Mouse (Mus musculus): ENCODE measurements around the gene Selenbp2.
"Not testable (repeated sequence)": the region's sequence is repeated elsewhere in the genome, so short reads cannot be mapped to it uniquely, and the experiment has no call there.

The Selenbp2 gene

DNA sequence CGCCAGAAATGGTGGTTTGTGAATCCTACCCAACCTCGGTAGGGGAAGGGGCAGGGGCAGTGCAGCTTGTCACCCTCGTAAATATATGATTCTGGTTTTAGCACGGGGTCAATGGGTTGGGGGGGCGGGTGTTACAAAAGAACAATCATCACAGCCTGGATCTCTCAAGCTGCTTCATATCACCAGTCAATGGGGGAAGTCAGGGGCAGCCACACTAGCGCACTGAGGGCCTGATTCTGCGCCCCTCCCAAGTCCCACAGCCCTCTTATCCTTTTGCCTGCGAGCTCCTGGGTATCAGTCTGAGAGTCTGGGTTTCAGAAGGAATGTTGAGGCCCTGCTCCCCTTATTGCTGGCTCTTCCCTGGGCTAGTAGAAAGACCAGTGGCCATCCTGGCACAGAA, 518 bp downstream of the Selenbp2 start:
- not testable (repeated sequence) for DNase-seq

GRCm38 (mm10) chr3:94695591-94695990, 2.2 kb downstream of the Selenbp2 start:
- DNase-seq = not testable (repeated sequence)

- DNase-seq = not testable (repeated sequence)
Observed at GRCm38 (mm10) chr3:94696257-94696656, 2.9 kb downstream of the Selenbp2 start.

- not testable (repeated sequence) for DNase-seq
Observed at GRCm38 (mm10) chr3:94702163-94702810, 8.9 kb downstream of the Selenbp2 start.

DNA sequence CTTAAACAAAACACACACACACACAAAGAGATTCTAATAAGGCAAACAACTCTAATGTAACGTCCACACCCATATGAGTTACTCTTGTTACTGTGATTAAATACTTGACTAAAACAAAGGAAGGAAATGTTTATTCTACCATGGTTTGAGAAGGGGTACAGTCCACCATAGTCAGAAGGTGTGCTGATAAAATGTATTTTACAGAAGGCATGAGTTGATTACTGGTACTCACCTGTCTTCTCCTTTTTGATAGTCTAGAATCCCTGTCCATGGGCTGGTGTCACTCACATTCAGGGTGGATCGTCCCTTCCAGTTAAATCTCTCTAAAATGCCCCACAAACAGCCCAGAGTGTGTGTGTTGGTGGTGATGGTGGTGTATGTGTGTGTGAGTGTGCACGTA, 9.5 kb downstream of the Selenbp2 start:
- DNase-seq = no peak

- not testable (repeated sequence) for DNase-seq
Observed at GRCm38 (mm10) chr3:94703364-94703763, 10.0 kb downstream of the Selenbp2 start.

- DNase-seq = not testable (repeated sequence)
Observed at GRCm38 (mm10) chr3:94710591-94710990, 17.2 kb downstream of the Selenbp2 start.

- DNase-seq = not testable (repeated sequence)
Observed at GRCm38 (mm10) chr3:94713424-94713823, 20.1 kb downstream of the Selenbp2 start.

GRCm38 (mm10) chr3:94718253-94718652, 24.9 kb downstream of the Selenbp2 start:
- not testable (repeated sequence) for DNase-seq

DNA sequence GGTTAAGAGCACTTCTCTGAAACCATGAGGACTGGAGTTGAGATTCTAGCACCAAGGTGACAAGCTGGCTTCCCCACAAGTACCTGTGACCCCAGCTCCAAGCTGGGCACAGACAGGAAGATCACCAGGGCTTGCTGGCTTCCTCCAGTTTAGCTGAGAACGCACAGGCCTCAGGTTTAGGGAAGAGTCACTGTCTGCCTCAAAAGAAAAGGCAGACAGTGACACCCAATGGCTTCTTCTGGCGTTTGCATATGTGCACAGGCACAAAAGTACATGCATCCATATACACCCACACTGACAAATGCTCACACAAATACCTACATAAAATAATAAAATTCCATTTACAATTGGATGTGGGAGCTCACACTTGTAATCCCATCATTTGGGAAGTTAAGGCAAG, 30.3 kb downstream of the Selenbp2 start:
- DNase-seq = not testable (repeated sequence)

- no peak for DNase-seq
Observed at GRCm38 (mm10) chr3:94745691-94746090, 52.3 kb downstream of the Selenbp2 start.

Measured in thymus, adult 18-20 months (tissue).